Mouse (Mus musculus) CH12.LX (cell line): ENCODE data around the gene Foxn2. TPM values are rescaled to one million over a fixed set of nuclear protein-coding genes. Genes with fewer than 3 reads are reported as not detected.

Experiments used
- DNase-seq: peaks from one replicate; pipeline ENCODE4 v3.0.0-alpha.2; 2013; ENCODE audit errors: extremely low read depth
- H3K27ac ChIP-seq: 2 replicates; pipeline ENCODE4 v1.5.1; 2012; ENCODE audit warnings: low read depth, mild to moderate bottlenecking, control low read depth, moderate library complexity; ENCODE audit not compliant: insufficient read depth
- H3K27me3 ChIP-seq: replicated peaks from 2 replicates; pipeline ENCODE3; 2012; ENCODE audit warnings: inconsistent platforms
- H3K36me3 ChIP-seq, 2 experiments: replicated peaks in 1 of 2; 2 replicates each; pipeline versions ENCODE3 to v1.6.1; 2012; ENCODE audit warnings: inconsistent platforms in 1 of 2, low read length in 1 of 2, mild to moderate bottlenecking in 1 of 2, mixed read lengths in 1 of 2, moderate library complexity in 1 of 2; ENCODE audit not compliant: control insufficient read depth in 1 of 2, insufficient read depth in 1 of 2
- H3K4me1 ChIP-seq, 2 experiments: 2 replicates each; pipeline ENCODE4 v1.6.1; 2012; ENCODE audit warnings: inconsistent platforms in 1 of 2, moderate library complexity in 1 of 2; ENCODE audit not compliant: insufficient read depth in 2 of 2, control insufficient read depth in 1 of 2
- H3K4me2 ChIP-seq: 2 replicates; pipeline ENCODE4 v1.6.1; 2012; ENCODE audit warnings: low read depth, mild to moderate bottlenecking, control low read depth; ENCODE audit not compliant: poor library complexity, insufficient read depth, severe bottlenecking
- H3K4me3 ChIP-seq, 3 experiments: fragments of 150-350 bp in 1 of 3; sonication (generic) in 1 of 3; replicated peaks in 1 of 3; 2 replicates each; pipeline versions ENCODE3 to v1.5.1; 2011 to 2012; ENCODE audit warnings: low read depth in 2 of 3, low read length in 2 of 3, mild to moderate bottlenecking in 2 of 3, moderate library complexity in 2 of 3, control low read depth in 1 of 3, improper control_type of control experiment in 1 of 3, inconsistent platforms in 1 of 3, mixed read lengths in 1 of 3; ENCODE audit not compliant: poor library complexity in 1 of 3
- H3K79me2 ChIP-seq: replicated peaks from 2 replicates; pipeline ENCODE4 v1.6.1; 2012; ENCODE audit warnings: mild to moderate bottlenecking, moderate library complexity; ENCODE audit not compliant: control insufficient read depth, poor library complexity, insufficient read depth, severe bottlenecking; ENCODE audit errors: extremely low read depth
- H3K9ac ChIP-seq: 2 replicates; pipeline ENCODE4 v1.6.1; 2012; ENCODE audit warnings: low read depth, mild to moderate bottlenecking, control low read depth, moderate library complexity; ENCODE audit not compliant: insufficient read depth
- H3K9me3 ChIP-seq: replicated peaks from 2 replicates; pipeline ENCODE3; 2012; ENCODE audit warnings: low read length, inconsistent platforms, mixed read lengths
- BHLHE40 ChIP-seq: IDR thresholded peaks from 2 replicates; pipeline ENCODE4 v1.6.1; 2011; ENCODE audit warnings: mild to moderate bottlenecking, low read depth, low read length, improper control_type of control experiment
- CHD1 ChIP-seq: IDR thresholded peaks from 2 replicates; pipeline ENCODE4 v1.6.1; 2012; ENCODE audit warnings: low read depth, low read length, improper control_type of control experiment, inconsistent platforms
- CTCF ChIP-seq, 2 experiments: IDR thresholded peaks in 1 of 2; conservative IDR thresholded peaks in 1 of 2; 2 replicates each; pipeline ENCODE4 v1.5.1; 2011 to 2012; ENCODE audit warnings: low read depth in 2 of 2, low read length in 2 of 2, improper control_type of control experiment in 1 of 2, inconsistent platforms in 1 of 2, mild to moderate bottlenecking in 1 of 2, moderate library complexity in 1 of 2
- E2F4 ChIP-seq: IDR thresholded peaks from 2 replicates; pipeline ENCODE4 v1.6.1; 2011; ENCODE audit warnings: low read depth, low read length, improper control_type of control experiment; ENCODE audit not compliant: insufficient replicate concordance
- ELF1 ChIP-seq: IDR thresholded peaks from 2 replicates; pipeline ENCODE4 v1.6.1; 2014; ENCODE audit warnings: low read depth, mild to moderate bottlenecking, inconsistent platforms, low read length, improper control_type of control experiment
- EP300 ChIP-seq: IDR thresholded peaks from 2 replicates; pipeline ENCODE4 v1.6.1; 2011; ENCODE audit warnings: low read length, improper control_type of control experiment
- ETS1 ChIP-seq: conservative IDR thresholded peaks from 2 replicates; pipeline ENCODE4 v1.6.1; 2012; ENCODE audit warnings: low read depth, mild to moderate bottlenecking, inconsistent platforms, low read length, improper control_type of control experiment, moderate library complexity
- HCFC1 ChIP-seq: IDR thresholded peaks from 2 replicates; pipeline ENCODE4 v1.6.1; 2012; ENCODE audit warnings: low read depth, mild to moderate bottlenecking, inconsistent platforms, low read length, improper control_type of control experiment
- IRF4 ChIP-seq: IDR thresholded peaks from 2 replicates; pipeline ENCODE4 v1.6.1; 2014; ENCODE audit warnings: low read depth, mild to moderate bottlenecking, inconsistent platforms, low read length, improper control_type of control experiment
- JUN ChIP-seq: IDR thresholded peaks from 2 replicates; pipeline ENCODE4 v1.6.1; 2011; ENCODE audit warnings: low read depth, mild to moderate bottlenecking, low read length, improper control_type of control experiment, moderate library complexity; ENCODE audit not compliant: insufficient read depth
- JUND ChIP-seq: conservative IDR thresholded peaks from 2 replicates; pipeline ENCODE4 v1.6.1; 2011; ENCODE audit warnings: low read depth, low read length, improper control_type of control experiment
- KAT2A ChIP-seq: IDR thresholded peaks from 2 replicates; pipeline ENCODE4 v1.6.1; 2012; ENCODE audit warnings: low read length, improper control_type of control experiment, inconsistent platforms; ENCODE audit not compliant: insufficient replicate concordance
- MAFK ChIP-seq: IDR thresholded peaks from 2 replicates; pipeline ENCODE4 v1.6.1; 2011; ENCODE audit warnings: low read length, improper control_type of control experiment; ENCODE audit not compliant: insufficient replicate concordance
- MAX ChIP-seq: IDR thresholded peaks from 2 replicates; pipeline ENCODE4 v1.6.1; 2011; ENCODE audit warnings: low read length, improper control_type of control experiment
- MXI1 ChIP-seq: IDR thresholded peaks from 2 replicates; pipeline ENCODE4 v1.6.1; 2011; ENCODE audit warnings: mild to moderate bottlenecking, low read depth, low read length, improper control_type of control experiment
- MYC ChIP-seq: IDR thresholded peaks from 2 replicates; pipeline ENCODE4 v1.6.1; 2011; ENCODE audit warnings: low read depth, mild to moderate bottlenecking, improper control_type of control experiment, low read length
- NRF1 ChIP-seq: IDR thresholded peaks from 2 replicates; pipeline ENCODE4 v1.6.1; 2014; ENCODE audit warnings: low read depth, mild to moderate bottlenecking, inconsistent platforms, low read length, improper control_type of control experiment, moderate library complexity
- PAX5 ChIP-seq: IDR thresholded peaks from 2 replicates; pipeline ENCODE4 v1.6.1; 2012; ENCODE audit warnings: low read length, inconsistent platforms, mixed read lengths
- POLR2A ChIP-seq: IDR thresholded peaks from 2 replicates; pipeline ENCODE4 v1.6.1; 2011; ENCODE audit warnings: low read depth, mild to moderate bottlenecking, improper control_type of control experiment, low read length
- RAD21 ChIP-seq: IDR thresholded peaks from 2 replicates; pipeline ENCODE4 v1.6.1; 2011; ENCODE audit warnings: low read depth, mild to moderate bottlenecking, low read length, improper control_type of control experiment, moderate library complexity
- RCOR1 ChIP-seq: conservative IDR thresholded peaks from 2 replicates; pipeline ENCODE4 v1.6.1; 2012; ENCODE audit warnings: low read depth, mild to moderate bottlenecking, inconsistent platforms, low read length, improper control_type of control experiment
- SIN3A ChIP-seq: IDR thresholded peaks from 2 replicates; pipeline ENCODE4 v1.6.1; 2012; ENCODE audit warnings: low read length, improper control_type of control experiment, inconsistent platforms
- SMC3 ChIP-seq: IDR thresholded peaks from 2 replicates; pipeline ENCODE4 v1.6.1; 2011; ENCODE audit warnings: low read depth, low read length, improper control_type of control experiment
- TBP ChIP-seq: conservative IDR thresholded peaks from 2 replicates; pipeline ENCODE4 v1.6.1; 2011; ENCODE audit warnings: low read depth, low read length, improper control_type of control experiment
- TCF12 ChIP-seq: IDR thresholded peaks from 2 replicates; pipeline ENCODE4 v1.6.1; 2014; ENCODE audit warnings: low read depth, mild to moderate bottlenecking, inconsistent platforms, low read length, improper control_type of control experiment
- UBTF ChIP-seq: IDR thresholded peaks from 2 replicates; pipeline ENCODE4 v1.6.1; 2012; ENCODE audit warnings: low read depth, mild to moderate bottlenecking, inconsistent platforms, low read length, improper control_type of control experiment, moderate library complexity
- USF1 ChIP-seq: IDR thresholded peaks from 2 replicates; pipeline ENCODE4 v1.6.1; 2014; ENCODE audit warnings: low read depth, mild to moderate bottlenecking, inconsistent platforms, low read length, improper control_type of control experiment
- ZKSCAN1 ChIP-seq: IDR thresholded peaks from 2 replicates; pipeline ENCODE4 v1.6.1; 2012; ENCODE audit warnings: low read depth, inconsistent platforms, low read length, improper control_type of control experiment, borderline replicate concordance
- ZMIZ1 ChIP-seq: IDR thresholded peaks from 2 replicates; pipeline ENCODE4 v1.6.1; 2012; ENCODE audit warnings: low read depth, mild to moderate bottlenecking, inconsistent platforms, low read length, improper control_type of control experiment
- dilution Hi-C: fragments of 300-500 bp; cut with MboI; formaldehyde crosslinking; loops from 2 replicates; pipeline ENCODE4 v1.14.3; 2020; ENCODE audit warnings: low sequenced_read_pairs; ENCODE audit not compliant: extremely low pct_unique_long_range_greater_than_20kb, extremely low pct_ligation_motif_present
- in situ Hi-C: fragments of 300-500 bp; cut with MboI; formaldehyde crosslinking; loops from 3 replicates; pipeline ENCODE4 v1.14.3; 2019; ENCODE audit warnings: low sequenced_read_pairs, low pct_ligation_motif_present, low pct_unique_long_range_greater_than_20kb, mixed read lengths
- polyA plus RNA-seq: library from polyadenylated mRNA; unstranded; fragments of >175 nt; gene quantifications from 2 replicates; pipeline ENCODE4 v1.2.1, GENCODE M21; 2012; ENCODE audit warnings: low read depth; ENCODE audit not compliant: insufficient read length
- total RNA-seq, 2 experiments: library from RNA; depleted of rRNA; stranded (reverse); fragments of 300-350 nt in 1 of 2; fragments of >200 nt in 1 of 2; gene quantifications; 2 replicates each; pipeline ENCODE4 v1.2.3; 2012 to 2014

Foxn2 gene
- total and polyA plus RNA-seq, 3 experiments, result 13.2 to 24.6 (median 16.0) TPM

- in situ Hi-C loops, result loop anchor here (5.0 to 25.0 kb wide), 2 partner anchors 250 to 620 kb away; no protein-coding TSS in a partner anchor
These were observed 66.9 kb downstream of the Foxn2 start for GRCm38 (mm10) chr17:88507376-88507775.

GRCm38 (mm10) chr17:88508846-88509508 lies 68.5 kb downstream of the Foxn2 start:
- Histone ChIP-seq H3K27me3 (no peaks in the 10 kb centered on the region), H3K4me1 (peaks cover 10 to 20% of the 10 kb centered on the region in 2 experiments), H3K9me3 (no peaks in the 10 kb centered on the region), H3K79me2 (no peaks in the 10 kb centered on the region), H3K4me2 (0 out of 2 replicates have a peak overlapping the region, but pooled peaks have one; percentile 7), H3K36me3 (no peaks in the 10 kb centered on the region), H3K4me3 (no peak overlapping the region), H3K27ac (no peak overlapping the region), H3K9ac (no peak overlapping the region)
- in situ Hi-C loops, result loop anchor here (5.0 to 25.0 kb wide), 2 partner anchors 252 to 622 kb away; no protein-coding TSS in a partner anchor
- peak; percentile 84 for DNase-seq
- dilution Hi-C loops, result no loop called here
- no peak for TF ChIP-seq JUND
- 0 out of 2 replicates have a peak, but pooled peaks have one; percentile 6 for TF ChIP-seq ETS1
- no peak for TF ChIP-seq MAFK
- no peak for TF ChIP-seq TCF12
- no peak for TF ChIP-seq RAD21
- TF ChIP-seq IRF4, result peak; percentile 22; the same call in 1 of the 2 replicates
- TF ChIP-seq E2F4, result no peak
- 0 out of 2 replicates have a peak, but pooled peaks have one; percentile 15 for TF ChIP-seq ELF1
- TF ChIP-seq BHLHE40, result peak; percentile 28; the same call in 1 of the 2 replicates
- TF ChIP-seq PAX5, result no peak
- TF ChIP-seq ZKSCAN1, result no peak
- TF ChIP-seq TBP, result no peak
- no peak for TF ChIP-seq RCOR1
- TF ChIP-seq MXI1, result peak; percentile 18; the same call in 1 of the 2 replicates
- TF ChIP-seq KAT2A, result no peak
- no peak for TF ChIP-seq CTCF (conservative IDR thresholded peaks at IDR 0.05 in 1 of 2, IDR thresholded peaks at IDR 0.05 in 1 of 2; ENCODE audit: low read depth in 2 of 2, low read length in 2 of 2)
- no peak for TF ChIP-seq MYC
- TF ChIP-seq JUN, result no peak; the same call in 1 of the 2 replicates
- no peak for TF ChIP-seq CHD1
- TF ChIP-seq POLR2A, result 0 out of 2 replicates have a peak, but pooled peaks have one; percentile 26
- no peak for TF ChIP-seq HCFC1
- peak; percentile 29; the same call in 1 of the 2 replicates for TF ChIP-seq MAX
- no peak for TF ChIP-seq SMC3
- TF ChIP-seq ZMIZ1, result no peak
- TF ChIP-seq EP300, result peak; percentile 62
- no peak for TF ChIP-seq USF1

More at GRCm38 (mm10) chr17:88507376-88507775, 66.9 kb downstream of the Foxn2 start:
- H3K36me3 ChIP-seq, result no peaks in the 10 kb centered on the region
- no peak overlapping the region for H3K4me2 ChIP-seq
- no peaks in the 10 kb centered on the region for H3K79me2 ChIP-seq
- no peak overlapping the region for H3K27ac ChIP-seq
- peaks cover 10 to 20% of the 10 kb centered on the region in 2 experiments for H3K4me1 ChIP-seq
- dilution Hi-C loops, result no loop called here
- no peak overlapping the region for H3K4me3 ChIP-seq
- no peak overlapping the region for H3K9ac ChIP-seq
- no peaks in the 10 kb centered on the region for H3K9me3 ChIP-seq
- no peak for TF ChIP-seq CHD1
- no peak for TF ChIP-seq HCFC1
- TF ChIP-seq SIN3A, result no peak
- no peak for TF ChIP-seq PAX5
- no peak for TF ChIP-seq MAX
- TF ChIP-seq NRF1, result no peak
- TF ChIP-seq USF1, result no peak
- no peak for TF ChIP-seq ZKSCAN1
- TF ChIP-seq E2F4, result no peak
- TF ChIP-seq MAFK, result no peak
- TF ChIP-seq TCF12, result no peak
- no peak for TF ChIP-seq JUND
- no peak for TF ChIP-seq ZMIZ1
- TF ChIP-seq CTCF (conservative IDR thresholded peaks at IDR 0.05 in 1 of 2, IDR thresholded peaks at IDR 0.05 in 1 of 2; ENCODE audit: low read depth in 2 of 2, low read length in 2 of 2), result no peak
- no peak for TF ChIP-seq UBTF
- TF ChIP-seq SMC3, result no peak
- H3K27me3 ChIP-seq, result no peaks in the 10 kb centered on the region
- no peak for DNase-seq
